Mouse (Mus musculus) liver, adult 2 months (tissue): ENCODE data around the gene Tsacc.

Experiments used
- CTCF ChIP-seq: fragments of 200-500 bp; IDR thresholded peaks from 2 replicates; pipeline ENCODE4 v1.5.1; 2011; ENCODE audit warnings: low read depth, low read length, control low read depth
- POLR2A ChIP-seq: fragments of 200-500 bp; IDR thresholded peaks from 2 replicates; pipeline ENCODE4 v1.6.1; 2011; ENCODE audit warnings: low read length, control low read depth; ENCODE audit not compliant: insufficient read depth; ENCODE audit errors: extremely low read depth

DNA sequence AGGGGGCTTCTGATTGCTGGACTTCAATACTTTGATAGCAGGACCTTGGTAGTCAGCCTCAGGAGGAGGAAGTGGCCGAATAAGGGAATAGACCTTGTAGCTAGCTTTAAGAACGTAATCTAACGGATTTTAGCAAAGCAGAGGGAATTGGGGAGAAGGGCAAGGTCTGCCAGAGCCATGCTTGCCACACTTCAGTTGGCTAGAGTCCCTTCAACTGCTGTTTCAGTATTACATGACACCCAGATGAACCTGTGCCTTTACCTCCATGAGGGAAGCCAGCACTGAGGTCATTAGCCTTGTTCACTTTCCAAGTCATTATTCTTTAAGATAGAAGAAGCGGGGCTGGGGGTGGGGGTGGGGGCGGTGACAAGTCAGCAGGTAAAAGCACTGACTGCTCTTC lies 27.8 kb downstream of the Tsacc start:
- TF ChIP-seq CTCF (no peak), POLR2A (no peak)
